Mouse (Mus musculus) intestine, embryonic 15.5 days (tissue): Measurements from ENCODE around the gene Crtc1. TPM values are rescaled to one million over a fixed set of nuclear protein-coding genes. Genes with fewer than 3 reads are reported as not detected.
A peak's percentile ranks its signal among the peaks of the same experiment; 100 is the strongest.

Experiments used
- ATAC-seq: fragments of 200-750 bp; cut with Nextera tagmentation; 2 replicates; pipeline ENCODE4 v1.8.0; 2017; ENCODE audit warnings: moderate TSS enrichment, moderate library complexity
- H3K27ac ChIP-seq: fragments of 300-500 bp; sonication (generic); 2 replicates; pipeline ENCODE4 v1.5.1; 2015; ENCODE audit warnings: mild to moderate bottlenecking, inconsistent platforms
- H3K27me3 ChIP-seq: fragments of 300-500 bp; sonication (generic); replicated peaks from 2 replicates; pipeline ENCODE4 v1.6.1; 2015; ENCODE audit warnings: inconsistent platforms
- H3K36me3 ChIP-seq: fragments of 300-500 bp; sonication (generic); 2 replicates; pipeline ENCODE4 v1.6.1; 2015; ENCODE audit warnings: inconsistent platforms
- H3K4me1 ChIP-seq: fragments of 300-500 bp; sonication (generic); replicated peaks from 2 replicates; pipeline ENCODE4 v1.6.1; 2015; ENCODE audit warnings: inconsistent platforms
- H3K4me2 ChIP-seq: fragments of 300-500 bp; sonication (generic); replicated peaks from 2 replicates; pipeline ENCODE4 v1.6.1; 2015; ENCODE audit warnings: mild to moderate bottlenecking, inconsistent platforms
- H3K4me3 ChIP-seq: fragments of 300-500 bp; sonication (generic); replicated peaks from 2 replicates; pipeline ENCODE4 v1.5.1; 2015; ENCODE audit warnings: inconsistent platforms
- H3K9ac ChIP-seq: fragments of 300-500 bp; sonication (generic); 2 replicates; pipeline ENCODE4 v1.6.1; 2015; ENCODE audit warnings: inconsistent platforms
- H3K9me3 ChIP-seq: fragments of 300-500 bp; sonication (generic); 2 replicates; pipeline ENCODE4 v1.6.1; 2016; ENCODE audit warnings: inconsistent platforms
- WGBS: fragments of 180-500 bp; shearing (Covaris S2); methylation state at CpG from one replicate; pipeline ENCODE4 v1.1.7; 2015; 5-methylcytosine and 5-hydroxymethylcytosine counted together
- polyA plus RNA-seq: library from polyadenylated mRNA; unstranded; fragments of >200 nt; fragmentation: Nextera tagmentation; extraction: Ambion mirVana; gene quantifications from 2 replicates; pipeline ENCODE4 v1.2.1, GENCODE M21; 2015

Gene Crtc1
- polyA plus RNA-seq, 1 experiment from 2014 or later = 15.0 TPM

- 84% methylated on average over 5 of the region's 5 CpGs for WGBS
- Histone ChIP-seq H3K9me3 (no peaks in the 10 kb centered on the region), H3K27ac (no peak overlapping the region), H3K4me1 (no peaks in the 10 kb centered on the region), H3K4me2 (no peak overlapping the region), H3K27me3 (no peaks in the 10 kb centered on the region), H3K4me3 (no peak overlapping the region), H3K36me3 (peaks cover 5% of the 10 kb centered on the region; the same call in 1 of the 2 replicates), H3K9ac (no peak overlapping the region)
- ATAC-seq = no peak
These were observed 43.2 kb downstream of the Crtc1 start for GRCm38 (mm10) chr8:70396184-70396583.

GRCm38 (mm10) chr8:70395649-70396048 lies 43.7 kb downstream of the Crtc1 start:
- no peak for ATAC-seq
- Histone ChIP-seq H3K9me3 (no peaks in the 10 kb centered on the region), H3K9ac (no peak overlapping the region), H3K27ac (no peak overlapping the region), H3K4me1 (no peaks in the 10 kb centered on the region), H3K27me3 (no peaks in the 10 kb centered on the region), H3K36me3 (peaks cover 5% of the 10 kb centered on the region; the same call in 1 of the 2 replicates), H3K4me3 (no peak overlapping the region), H3K4me2 (no peak overlapping the region)
- 83% methylated on average over 5 of the region's 5 CpGs for WGBS

GRCm38 (mm10) chr8:70394269-70394998 lies 44.9 kb downstream of the Crtc1 start:
- Histone ChIP-seq H3K27me3 (no peaks in the 10 kb centered on the region), H3K9ac (no peak overlapping the region), H3K9me3 (no peaks in the 10 kb centered on the region), H3K4me1 (no peaks in the 10 kb centered on the region), H3K36me3 (peaks cover 3% of the 10 kb centered on the region; the same call in 1 of the 2 replicates), H3K27ac (no peak overlapping the region), H3K4me3 (no peak overlapping the region), H3K4me2 (no peak overlapping the region)
- no peak for ATAC-seq
- 88% methylated on average over 8 of the region's 8 CpGs for WGBS

- no peak for ATAC-seq
- Histone ChIP-seq H3K4me2 (no peak overlapping the region), H3K4me3 (no peak overlapping the region), H3K36me3 (peaks cover 3% of the 10 kb centered on the region; the same call in 1 of the 2 replicates), H3K27ac (no peak overlapping the region), H3K4me1 (no peaks in the 10 kb centered on the region), H3K9me3 (no peaks in the 10 kb centered on the region), H3K9ac (no peak overlapping the region), H3K27me3 (no peaks in the 10 kb centered on the region)
- 90% methylated on average over 5 of the region's 5 CpGs for WGBS
These were observed 46.3 kb downstream of the Crtc1 start for GRCm38 (mm10) chr8:70393087-70393486.

GRCm38 (mm10) chr8:70389678-70390077 lies 49.7 kb downstream of the Crtc1 start:
- Histone ChIP-seq H3K4me2 (no peak overlapping the region), H3K4me3 (no peak overlapping the region), H3K36me3 (peaks cover 10% of the 10 kb centered on the region), H3K27ac (no peak overlapping the region), H3K4me1 (no peaks in the 10 kb centered on the region), H3K9ac (no peak overlapping the region), H3K27me3 (no peaks in the 10 kb centered on the region), H3K9me3 (no peaks in the 10 kb centered on the region)
- ATAC-seq = no peak
- 84% methylated on average over 2 of the region's 2 CpGs for WGBS

GRCm38 (mm10) chr8:70383287-70383686 lies 56.1 kb downstream of the Crtc1 start:
- ATAC-seq = peak; percentile 69

GRCm38 (mm10) chr8:70380069-70380468 lies 59.3 kb downstream of the Crtc1 start:
- Histone ChIP-seq H3K27ac (no peak overlapping the region), H3K9ac (no peak overlapping the region), H3K4me1 (peaks cover 15% of the 10 kb centered on the region), H3K9me3 (no peaks in the 10 kb centered on the region), H3K36me3 (no peaks in the 10 kb centered on the region), H3K4me2 (no peak overlapping the region), H3K27me3 (peaks cover 43% of the 10 kb centered on the region), H3K4me3 (no peak overlapping the region)
- WGBS = 84% methylated on average over 12 of the region's 12 CpGs
- no peak for ATAC-seq

More at GRCm38 (mm10) chr8:70383287-70383686, 56.1 kb downstream of the Crtc1 start:
- H3K27ac ChIP-seq = no peak overlapping the region
- no peak overlapping the region for H3K9ac ChIP-seq
- H3K4me1 ChIP-seq = no peaks in the 10 kb centered on the region
- peaks cover 12% of the 10 kb centered on the region for H3K27me3 ChIP-seq
- no peak overlapping the region for H3K4me2 ChIP-seq
- H3K4me3 ChIP-seq = no peak overlapping the region
- peaks cover 7% of the 10 kb centered on the region for H3K36me3 ChIP-seq
- 55% methylated on average over 3 of the region's 3 CpGs for WGBS
- no peaks in the 10 kb centered on the region for H3K9me3 ChIP-seq

- 13% methylated on average over 15 of the region's 15 CpGs for WGBS
- peaks cover 73% of the 10 kb centered on the region for H3K27me3 ChIP-seq
- H3K9me3 ChIP-seq = no peaks in the 10 kb centered on the region
These were observed 62.3 kb downstream of the Crtc1 start for GRCm38 (mm10) chr8:70377049-70377448.

GRCm38 (mm10) chr8:70376275-70376741 lies 63.1 kb downstream of the Crtc1 start:
- H3K4me2 ChIP-seq = peak overlapping the region; percentile 27; the same call in 1 of the 2 replicates
- peak overlapping the region; percentile 17 for H3K4me3 ChIP-seq
- H3K27ac ChIP-seq = no peak overlapping the region
- no peak for ATAC-seq
- no peaks in the 10 kb centered on the region for H3K9me3 ChIP-seq
- peaks cover 80% of the 10 kb centered on the region for H3K27me3 ChIP-seq
- no peaks in the 10 kb centered on the region for H3K36me3 ChIP-seq
- WGBS = 6% methylated on average over 37 of the region's 37 CpGs
- peaks cover 34% of the 10 kb centered on the region for H3K4me1 ChIP-seq
- no peak overlapping the region for H3K9ac ChIP-seq

More at GRCm38 (mm10) chr8:70377049-70377448, 62.3 kb downstream of the Crtc1 start:
- Histone ChIP-seq H3K4me3 (no peak overlapping the region), H3K4me1 (peaks cover 34% of the 10 kb centered on the region), H3K27ac (no peak overlapping the region), H3K36me3 (no peaks in the 10 kb centered on the region), H3K9ac (no peak overlapping the region), H3K4me2 (no peak overlapping the region)
- no peak for ATAC-seq

GRCm38 (mm10) chr8:70375212-70375859 lies 64.0 kb downstream of the Crtc1 start:
- Histone ChIP-seq H3K36me3 (no peaks in the 10 kb centered on the region), H3K4me1 (peaks cover 34% of the 10 kb centered on the region), H3K9ac (no peak overlapping the region), H3K27me3 (peaks cover 77% of the 10 kb centered on the region), H3K4me3 (peak overlapping the region; percentile 42), H3K9me3 (no peaks in the 10 kb centered on the region), H3K4me2 (peak overlapping the region; percentile 81), H3K27ac (no peak overlapping the region)
- 6% methylated on average over 35 of the region's 35 CpGs for WGBS
- peak; percentile 29 for ATAC-seq

GRCm38 (mm10) chr8:70374318-70374927 lies 65.0 kb downstream of the Crtc1 start:
- H3K27ac ChIP-seq = no peak overlapping the region
- no peaks in the 10 kb centered on the region for H3K9me3 ChIP-seq
- H3K9ac ChIP-seq = peak overlapping the region; percentile 14; the same call in 1 of the 2 replicates
- ATAC-seq = peak; percentile 79
- no peaks in the 10 kb centered on the region for H3K36me3 ChIP-seq
- H3K27me3 ChIP-seq = peaks cover 77% of the 10 kb centered on the region
- under 1% methylated on average over 53 of the region's 53 CpGs for WGBS
- peak overlapping the region; percentile 81 for H3K4me2 ChIP-seq
- H3K4me1 ChIP-seq = peaks cover 34% of the 10 kb centered on the region
- H3K4me3 ChIP-seq = peak overlapping the region; percentile 42
